Mouse (Mus musculus) 3T3-L1 (cell line): ENCODE measurements around the gene Kif13a.

Experiments used
- DNase-seq: peaks from one replicate; pipeline ENCODE4 v3.0.0-alpha.2; 2015; ENCODE audit warnings: low read depth, low spot score

Gene Kif13a

DNA sequence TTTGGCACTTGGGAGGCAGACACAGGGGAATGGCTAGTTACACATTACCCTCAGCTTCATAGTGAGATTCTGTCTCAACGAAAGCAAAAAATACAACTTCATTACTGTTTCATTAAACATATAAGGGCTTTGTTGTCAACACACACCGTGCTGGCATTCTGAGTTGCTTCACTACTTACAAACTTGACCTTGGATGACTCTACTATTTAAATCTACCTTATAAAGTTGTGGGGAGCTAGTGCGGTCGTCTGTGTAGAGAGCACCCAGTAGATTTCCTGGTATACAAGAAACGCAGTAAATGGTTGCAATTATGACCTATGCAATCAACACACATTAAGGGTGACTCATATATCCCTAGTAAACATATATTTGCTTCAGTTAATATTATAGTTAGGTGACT is 201.3 kb downstream of the Kif13a start:
- DNase-seq = no peak

DNA sequence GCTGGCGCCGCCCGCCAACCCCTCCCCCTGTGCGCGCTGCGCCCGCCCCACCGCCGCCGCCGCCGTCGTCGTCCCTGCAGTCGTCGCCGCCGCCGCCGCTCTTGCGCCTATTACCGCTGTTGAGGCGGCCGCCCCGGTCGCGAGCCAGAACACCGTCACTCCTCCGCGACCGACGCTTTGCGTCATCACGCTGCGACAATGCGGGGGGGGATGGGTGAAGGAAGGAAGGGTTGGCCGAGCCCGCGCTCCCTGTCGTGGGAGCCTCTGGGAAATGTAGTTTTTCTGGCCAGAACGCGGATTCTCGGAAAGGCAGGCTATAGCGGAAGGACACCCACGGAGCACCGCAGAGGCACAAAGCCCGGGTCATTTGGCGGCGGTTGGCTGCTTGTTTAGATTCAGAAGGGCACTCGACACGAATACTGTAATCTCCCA is 201.8 kb downstream of the Kif13a start, which contains the start of gene Nup153:
Nup153 (minus strand) TSS at position 104 of the 432 bp plus-strand sequence.
- peak; percentile 94 for DNase-seq

DNA sequence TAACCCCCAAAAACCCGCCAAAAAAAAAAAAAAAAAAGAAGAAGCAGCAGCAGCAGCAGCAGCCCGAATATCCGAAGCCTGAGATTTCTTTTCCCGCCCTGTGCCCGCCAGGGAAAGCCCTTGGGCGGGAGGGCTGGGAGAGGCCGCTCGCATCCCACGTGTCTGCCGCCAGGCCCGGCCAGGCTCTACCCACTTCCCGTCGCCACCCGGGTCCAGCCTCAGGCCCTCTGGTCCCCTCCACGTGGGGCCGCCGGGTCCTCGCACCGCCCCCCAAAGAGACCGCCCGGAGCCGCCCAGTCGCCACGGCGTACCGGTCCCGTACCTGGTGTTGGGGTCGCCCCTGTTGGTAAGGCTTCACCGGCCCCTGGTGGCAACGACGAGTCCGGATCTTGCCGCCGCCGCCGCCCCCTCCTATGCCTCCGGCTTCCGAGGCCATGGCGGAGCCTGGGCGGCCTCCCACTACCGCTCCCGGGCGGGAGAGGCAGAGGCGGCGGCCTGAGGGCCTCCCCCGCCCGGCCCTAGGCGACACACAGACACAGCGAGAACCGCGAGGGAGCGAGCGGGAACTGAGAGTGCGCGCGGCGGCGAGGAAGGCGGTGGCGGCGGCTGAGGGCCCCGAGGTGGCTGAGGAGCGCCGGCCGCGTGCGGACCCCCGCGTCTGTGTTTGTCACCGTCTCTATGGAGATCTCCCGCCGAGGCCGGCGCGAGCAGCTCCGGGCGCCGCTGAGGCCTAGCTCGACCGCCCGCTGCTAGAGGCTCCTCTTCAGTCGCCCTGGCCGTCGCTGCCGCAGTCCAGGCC is 202.4 kb downstream of the Kif13a start:
- peak; percentile 67 for DNase-seq

DNA sequence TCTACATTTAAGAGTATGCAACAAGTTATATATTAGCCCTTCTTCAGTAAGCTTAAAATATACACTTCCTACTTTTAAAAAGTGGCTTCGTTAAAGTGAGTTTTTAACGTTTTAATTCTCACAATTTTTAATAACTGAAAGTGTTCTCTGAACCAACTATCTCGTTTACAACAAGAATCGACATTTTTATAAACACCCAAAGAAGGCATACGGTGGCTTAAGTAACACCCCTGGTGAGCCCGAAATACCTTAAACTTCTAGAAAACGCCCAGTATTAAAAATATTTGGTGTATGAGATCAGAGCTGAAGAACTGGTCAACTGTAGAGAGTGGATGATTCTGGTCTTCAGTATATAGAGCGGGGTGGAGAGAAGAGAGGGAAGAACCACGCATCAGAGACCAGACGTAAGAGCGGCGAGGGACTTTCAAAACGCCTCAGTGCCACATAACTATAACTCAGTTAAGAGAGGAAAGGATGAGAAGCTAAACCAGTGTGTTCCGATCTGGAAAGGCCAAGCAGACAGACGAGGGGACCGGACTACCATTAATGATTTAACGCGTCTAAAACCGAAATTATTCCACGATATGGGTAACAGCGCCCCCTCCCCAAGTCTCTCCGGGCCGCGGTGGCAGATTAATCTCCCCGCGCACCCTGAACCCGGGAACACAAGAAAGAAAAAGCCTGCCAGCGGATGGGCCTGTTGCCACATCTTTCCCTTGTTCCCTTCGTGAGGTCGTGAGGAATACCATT is 203.2 kb downstream of the Kif13a start:
- peak; percentile 70 for DNase-seq

DNA sequence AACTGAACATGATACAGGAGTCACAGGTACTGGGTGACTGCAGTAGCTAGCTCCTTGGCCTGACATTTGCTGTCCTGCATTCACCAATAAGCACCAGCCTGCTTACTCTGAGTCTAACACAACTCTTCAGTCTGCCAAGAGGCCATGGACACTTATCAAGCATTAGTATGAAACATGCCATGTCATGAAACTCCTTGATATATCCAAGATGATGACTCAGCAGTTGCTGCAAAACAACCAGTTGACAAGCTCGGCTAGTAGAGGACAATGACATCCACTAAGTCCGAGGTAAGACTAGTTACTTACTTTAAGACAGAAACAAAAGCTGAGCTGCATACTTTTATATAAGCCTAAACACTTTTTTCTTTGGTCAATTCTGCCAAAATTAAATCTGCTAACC is 204.4 kb downstream of the Kif13a start:
- DNase-seq = peak; percentile 64

DNA sequence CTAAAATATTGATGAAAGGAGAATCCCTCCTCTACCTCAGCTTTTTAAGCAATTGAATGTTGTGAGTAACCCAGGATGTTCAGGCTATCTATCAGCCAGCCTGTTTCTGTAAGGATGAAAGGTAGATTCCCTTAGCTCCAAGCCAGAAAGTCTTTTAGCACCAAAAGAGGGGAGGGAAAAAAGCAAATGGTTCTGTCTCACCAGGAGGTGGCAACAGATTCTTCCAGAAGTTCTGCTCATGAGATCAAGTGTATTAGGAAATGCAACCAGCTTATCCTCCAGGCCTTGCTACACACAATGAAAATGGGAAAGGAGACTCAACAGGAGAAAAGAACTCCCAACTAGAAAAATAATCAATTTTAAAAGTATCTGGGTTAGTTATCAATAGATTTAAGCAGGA is 205.3 kb downstream of the Kif13a start:
- DNase-seq = peak; percentile 65

DNA sequence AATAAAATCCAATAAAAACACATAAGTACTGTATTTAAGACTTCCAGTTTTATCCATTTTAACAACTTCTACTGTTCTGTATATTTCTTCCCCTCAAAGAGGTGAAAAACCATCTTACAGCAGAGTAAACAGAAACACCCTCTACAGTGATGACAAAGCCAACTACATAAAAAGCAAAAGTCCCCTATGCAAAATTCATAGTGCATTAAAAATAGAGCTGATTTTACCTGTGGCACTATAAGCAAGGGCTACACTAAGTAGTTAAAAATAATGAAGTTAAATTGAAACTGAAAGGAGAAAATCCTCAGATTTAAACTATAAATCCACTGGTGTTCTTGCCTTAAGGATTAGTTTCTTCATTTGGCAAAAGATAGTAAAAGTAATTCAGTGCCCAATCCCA is 208.7 kb downstream of the Kif13a start:
- no peak for DNase-seq

DNA sequence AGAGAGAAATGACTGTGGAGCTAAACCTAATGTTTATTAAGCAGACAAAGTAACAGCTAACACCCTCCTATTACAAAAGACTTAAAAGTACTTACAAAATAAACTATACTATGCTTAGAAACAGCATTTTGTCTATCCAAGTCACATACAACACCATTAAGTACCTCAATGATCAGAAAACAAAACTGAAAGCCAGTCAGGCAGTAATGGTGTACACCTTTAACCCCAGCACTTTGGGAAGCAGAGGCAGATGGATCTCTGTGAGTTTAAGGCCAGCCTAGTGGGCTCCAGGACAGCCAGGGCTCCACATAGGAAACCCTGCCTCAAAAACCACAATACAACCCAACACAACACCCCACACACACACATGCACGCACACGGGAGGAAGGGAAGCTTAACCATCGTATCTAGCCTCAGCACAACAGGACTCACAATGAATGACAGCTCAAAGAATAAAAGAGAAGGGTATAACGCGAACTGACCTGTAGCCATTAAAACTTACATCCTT is 210.7 kb downstream of the Kif13a start:
- DNase-seq = no peak

DNA sequence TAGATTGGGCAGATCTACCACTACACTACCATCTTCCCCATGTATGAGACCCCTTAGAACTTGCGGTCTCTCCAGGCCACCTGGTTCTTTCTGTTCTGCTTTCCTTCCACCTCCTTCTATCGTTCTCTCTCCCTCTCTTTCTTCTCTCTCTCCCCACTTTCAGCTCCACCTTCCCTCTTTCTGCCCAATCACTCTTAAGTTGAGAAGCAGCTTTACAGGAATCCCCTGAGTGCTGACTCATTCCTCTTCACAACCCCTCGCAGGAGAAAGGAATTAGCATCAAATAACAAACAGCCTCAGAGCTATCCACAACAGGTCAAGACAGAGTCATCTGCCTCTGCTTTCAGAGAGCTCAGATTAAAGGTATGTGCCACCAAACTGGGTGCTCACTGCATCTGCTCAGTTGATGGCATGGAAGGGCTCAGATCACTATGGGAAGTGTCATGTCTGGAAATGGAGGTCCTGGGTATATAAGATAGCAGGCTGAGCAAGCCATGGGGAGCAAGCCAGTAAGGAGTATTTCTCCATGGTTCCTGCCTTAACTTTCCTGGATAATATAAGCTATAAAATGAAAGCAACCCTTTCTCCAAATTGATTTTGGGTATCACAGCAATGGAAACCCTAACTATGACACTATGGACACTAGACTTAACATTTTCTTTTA is 213.6 kb downstream of the Kif13a start:
- DNase-seq = peak; percentile 86

DNA sequence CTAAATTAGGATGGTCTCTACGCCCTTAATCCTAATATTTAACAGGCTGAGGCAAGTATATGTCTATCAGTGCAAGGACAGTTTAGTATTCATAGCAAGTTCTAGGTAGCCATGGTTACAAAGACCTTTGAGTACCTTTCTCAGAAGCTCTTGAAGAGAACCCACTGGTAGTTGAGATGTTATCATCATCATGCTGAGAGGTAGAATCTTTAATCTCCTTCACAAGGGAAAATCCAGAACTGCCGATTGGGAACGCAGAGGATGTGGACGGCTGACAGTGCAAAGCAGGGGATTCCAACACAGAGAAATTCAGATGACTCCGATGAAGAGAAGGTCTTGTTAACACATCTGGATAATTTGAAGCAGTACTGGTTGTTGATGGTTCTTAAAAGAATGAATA is 216.2 kb downstream of the Kif13a start:
- no peak for DNase-seq

DNA sequence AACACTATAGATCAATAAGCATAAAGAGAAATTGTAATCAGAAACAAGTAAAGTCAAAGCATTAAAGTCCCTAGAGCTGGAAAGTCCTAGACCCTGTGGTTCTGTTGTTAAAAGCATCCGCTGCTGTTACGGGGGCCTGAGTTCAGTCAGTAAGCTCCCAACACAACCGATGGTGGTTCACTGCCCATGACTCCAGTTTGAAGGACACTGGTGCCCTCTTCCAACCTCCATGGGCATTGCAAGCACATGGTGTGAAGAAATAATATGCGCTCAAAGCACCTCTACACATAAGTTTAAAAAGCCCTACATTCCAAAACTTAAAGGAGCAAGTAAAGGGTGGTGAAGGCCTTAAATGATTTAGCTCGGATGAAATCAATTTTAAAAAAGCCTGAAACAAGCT is 226.5 kb downstream of the Kif13a start:
- DNase-seq = peak; percentile 21

DNA sequence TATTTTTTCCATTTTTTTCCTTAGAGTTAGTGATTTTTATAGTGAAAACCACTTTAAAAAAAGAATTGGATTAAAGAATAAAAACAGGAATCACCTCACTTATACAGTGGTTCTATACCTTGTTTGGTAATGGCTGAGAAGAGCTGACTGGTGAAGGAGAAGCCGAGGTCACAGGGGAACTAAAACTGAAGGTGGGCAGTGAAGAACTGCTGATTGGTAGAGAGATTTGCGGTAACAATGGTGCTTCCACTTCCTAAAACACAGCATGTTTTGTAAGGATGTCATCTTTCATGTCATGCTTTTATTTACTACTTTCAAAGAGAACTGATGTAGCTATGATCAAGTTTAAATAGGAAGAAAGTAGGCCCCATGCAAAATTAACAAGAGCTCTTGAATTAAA is 228.2 kb downstream of the Kif13a start:
- DNase-seq = no peak

DNA sequence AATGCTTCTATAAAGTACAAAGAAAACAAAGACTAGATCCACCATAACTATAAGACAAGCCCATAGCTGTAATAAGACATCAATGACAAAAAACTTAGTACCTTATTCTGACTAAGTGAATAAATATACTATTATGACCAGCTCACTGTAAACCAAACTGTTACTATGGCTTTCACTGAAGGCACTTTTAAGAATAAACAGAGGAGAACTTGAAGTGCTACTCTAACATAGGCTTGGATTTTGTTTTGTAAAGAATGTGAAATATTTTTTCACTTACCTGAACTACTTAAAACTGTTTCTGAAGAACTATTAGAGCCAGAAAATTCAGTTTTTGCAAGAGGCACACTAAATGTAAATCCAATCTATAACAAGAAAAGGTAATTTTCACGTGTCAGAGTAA is 230.3 kb downstream of the Kif13a start:
- DNase-seq = no peak
